Mouse (Mus musculus) E14TG2a.4 (cell line): ENCODE measurements around the gene Fcgr4.
A peak's percentile ranks its signal among the peaks of the same experiment; 100 is the strongest.
"Not testable (repeated sequence)": the region's sequence is repeated elsewhere in the genome, so short reads cannot be mapped to it uniquely, and the experiment has no call there.

ENCODE experiments used
- H3K27me3 ChIP-seq: 2 replicates; pipeline ENCODE4 v1.6.1; 2014; ENCODE audit warnings: low read length, control low read depth; ENCODE audit not compliant: insufficient read depth
- H3K36me3 ChIP-seq: 2 replicates; pipeline ENCODE4 v1.6.1; 2014; ENCODE audit warnings: low read length, control low read depth; ENCODE audit not compliant: insufficient read depth
- H3K4me1 ChIP-seq: replicated peaks from 2 replicates; pipeline ENCODE4 v1.6.1; 2014; ENCODE audit warnings: low read depth, low read length, control low read depth
- H3K4me3 ChIP-seq: replicated peaks from 2 replicates; pipeline ENCODE4 v1.5.1; 2014; ENCODE audit warnings: mild to moderate bottlenecking, low read length
- H3K9me3 ChIP-seq: 2 replicates; pipeline ENCODE4 v1.6.1; 2014; ENCODE audit warnings: low read length, control low read depth
- CTCF ChIP-seq: conservative IDR thresholded peaks from 2 replicates; pipeline ENCODE4 v1.5.1; 2014; ENCODE audit warnings: low read length
- NANOG ChIP-seq: IDR thresholded peaks from 2 replicates; pipeline ENCODE4 v1.6.1; 2014; ENCODE audit warnings: borderline replicate concordance, low read length, mixed read lengths
- POU5F1 ChIP-seq: IDR thresholded peaks from 2 replicates; pipeline ENCODE4 v1.6.1; 2014; ENCODE audit warnings: low read length, borderline replicate concordance

Gene Fcgr4

GRCm38 (mm10) chr1:171049263-171049662 is 30.5 kb downstream of the Fcgr4 start:
- H3K4me3 ChIP-seq = no peak overlapping the region
- no peaks in the 10 kb centered on the region for H3K36me3 ChIP-seq
- TF ChIP-seq POU5F1 (no peak), NANOG (no peak), CTCF (no peak)
- peaks cover 6% of the 10 kb centered on the region; the same call in 1 of the 2 replicates for H3K4me1 ChIP-seq
- no peaks in the 10 kb centered on the region for H3K27me3 ChIP-seq
- peaks cover 53% of the 10 kb centered on the region for H3K9me3 ChIP-seq

- Histone ChIP-seq H3K9me3 (peaks cover 39% of the 10 kb centered on the region), H3K36me3 (no peaks in the 10 kb centered on the region), H3K4me3 (no peak overlapping the region), H3K4me1 (peaks cover 6% of the 10 kb centered on the region; the same call in 1 of the 2 replicates), H3K27me3 (no peaks in the 10 kb centered on the region)
- TF ChIP-seq POU5F1 (no peak), CTCF (no peak), NANOG (no peak)
These were observed 32.1 kb downstream of the Fcgr4 start for GRCm38 (mm10) chr1:171050774-171051173.

DNA sequence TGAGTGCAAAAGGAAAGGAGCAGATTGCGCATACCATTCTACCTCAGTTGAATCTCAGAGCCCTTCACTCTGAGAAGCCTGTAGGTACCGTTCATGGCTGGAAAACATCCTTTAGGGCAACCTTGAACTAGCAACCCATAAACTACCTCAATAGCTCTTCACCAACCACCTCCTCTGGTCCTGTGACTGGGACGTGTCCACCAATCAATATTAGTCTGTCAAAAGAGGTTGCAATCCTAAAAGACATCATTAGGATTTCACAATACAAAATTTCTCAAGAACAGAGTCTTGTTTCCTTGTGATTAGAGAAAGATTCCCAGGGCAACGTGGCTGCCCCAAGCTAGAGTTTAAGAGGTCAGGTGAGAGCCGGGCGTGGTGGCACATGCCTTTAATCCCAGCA is 34.6 kb downstream of the Fcgr4 start:
- peaks cover 18% of the 10 kb centered on the region for H3K9me3 ChIP-seq
- H3K4me3 ChIP-seq = no peak overlapping the region
- peaks cover 9% of the 10 kb centered on the region; the same call in 1 of the 2 replicates for H3K4me1 ChIP-seq
- no peak for TF ChIP-seq NANOG
- no peak for TF ChIP-seq CTCF
- TF ChIP-seq POU5F1 = no peak
- H3K27me3 ChIP-seq = no peaks in the 10 kb centered on the region
- no peaks in the 10 kb centered on the region for H3K36me3 ChIP-seq

GRCm38 (mm10) chr1:171057253-171057652 is 38.5 kb downstream of the Fcgr4 start:
- Histone ChIP-seq H3K9me3 (peaks cover 9% of the 10 kb centered on the region), H3K36me3 (no peaks in the 10 kb centered on the region), H3K4me1 (0 out of 2 replicates have a peak, but pooled peaks cover 8% of the 10 kb centered on the region), H3K4me3 (no peak overlapping the region), H3K27me3 (no peaks in the 10 kb centered on the region)
- no peak for TF ChIP-seq CTCF
- no peak for TF ChIP-seq NANOG
- TF ChIP-seq POU5F1 = no peak

DNA sequence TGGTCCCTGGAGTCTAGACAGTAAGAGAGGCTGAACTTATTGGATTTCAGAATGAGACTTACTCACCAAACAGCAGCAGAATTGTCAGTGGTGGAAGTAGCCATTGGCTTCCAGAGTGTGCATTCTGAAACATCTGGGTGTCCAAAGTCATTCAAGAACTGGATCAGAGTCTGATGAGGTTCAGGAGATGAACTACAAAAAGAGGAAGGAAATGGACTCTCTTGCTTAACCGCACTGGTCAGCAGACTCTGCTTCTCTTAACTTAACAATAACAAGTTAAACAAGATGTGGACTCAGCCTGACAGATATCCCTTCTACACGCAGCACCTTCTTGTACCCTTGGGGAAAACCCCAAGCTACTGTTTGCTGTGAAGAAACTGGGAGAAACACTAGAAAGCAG is 40.5 kb downstream of the Fcgr4 start:
- 0 out of 2 replicates have a peak, but pooled peaks cover 8% of the 10 kb centered on the region for H3K4me1 ChIP-seq
- H3K9me3 ChIP-seq = peaks cover 20% of the 10 kb centered on the region
- TF ChIP-seq NANOG (no peak), POU5F1 (no peak), CTCF (no peak)
- no peaks in the 10 kb centered on the region for H3K36me3 ChIP-seq
- 0 out of 2 replicates have a peak, but pooled peaks cover 4% of the 10 kb centered on the region for H3K27me3 ChIP-seq
- no peak overlapping the region for H3K4me3 ChIP-seq

DNA sequence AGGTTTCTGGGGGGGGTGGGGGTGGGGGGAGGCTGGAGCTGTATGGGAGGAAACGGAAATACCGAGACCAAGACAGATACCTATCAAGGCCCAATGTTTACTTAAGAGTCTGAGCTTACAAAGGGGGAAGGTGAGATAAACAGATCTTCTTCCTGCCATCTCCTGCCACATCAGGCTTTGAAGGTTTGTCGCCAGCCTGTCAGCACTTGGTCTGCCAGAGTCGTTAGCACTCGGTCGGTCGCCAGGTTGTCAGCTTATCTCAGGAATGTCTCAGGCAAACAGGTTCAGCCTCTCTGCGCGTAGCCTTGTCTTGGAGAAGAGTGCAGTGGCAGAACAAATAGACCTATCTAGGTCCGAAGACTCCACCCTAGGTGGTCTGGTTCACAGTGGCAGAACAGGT is 41.7 kb downstream of the Fcgr4 start:
- Histone ChIP-seq H3K4me3 (no peak overlapping the region), H3K27me3 (peaks cover 7% of the 10 kb centered on the region), H3K4me1 (peaks cover 10% of the 10 kb centered on the region; the same call in 1 of the 2 replicates), H3K9me3 (peaks cover 20% of the 10 kb centered on the region), H3K36me3 (no peaks in the 10 kb centered on the region)
- TF ChIP-seq CTCF (no peak), POU5F1 (no peak), NANOG (no peak)

DNA sequence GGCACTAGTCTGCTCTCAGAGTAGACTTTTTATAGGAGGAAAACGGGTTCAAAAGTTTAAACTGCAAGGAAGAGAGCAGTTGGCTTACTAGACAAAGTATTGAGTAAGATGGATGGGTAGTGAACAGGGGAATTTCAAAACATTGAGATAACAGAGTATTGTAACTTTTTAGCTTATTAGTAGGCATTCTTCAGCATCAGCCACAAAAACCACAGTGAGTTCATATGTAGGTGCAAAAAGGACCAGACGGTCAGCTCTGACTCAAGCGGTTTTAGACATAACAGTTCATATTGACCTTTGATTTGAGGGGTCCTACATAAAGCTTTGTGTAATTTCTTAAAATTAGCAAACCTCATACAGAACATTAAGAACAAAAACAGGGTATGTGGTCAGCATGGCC is 42.8 kb downstream of the Fcgr4 start:
- peaks cover 20% of the 10 kb centered on the region for H3K9me3 ChIP-seq
- H3K4me3 ChIP-seq = no peak overlapping the region
- TF ChIP-seq NANOG (no peak), POU5F1 (no peak), CTCF (no peak)
- H3K4me1 ChIP-seq = peaks cover 10% of the 10 kb centered on the region; the same call in 1 of the 2 replicates
- H3K36me3 ChIP-seq = no peaks in the 10 kb centered on the region
- H3K27me3 ChIP-seq = peaks cover 9% of the 10 kb centered on the region

- Histone ChIP-seq H3K4me3 (peak overlapping the region; percentile 84), H3K27me3 (peaks cover 12% of the 10 kb centered on the region), H3K9me3 (peaks cover 20% of the 10 kb centered on the region)
- not testable (repeated sequence) for H3K4me1 ChIP-seq, H3K36me3 ChIP-seq
These were observed 45.1 kb downstream of the Fcgr4 start for GRCm38 (mm10) chr1:171063569-171064490.

DNA sequence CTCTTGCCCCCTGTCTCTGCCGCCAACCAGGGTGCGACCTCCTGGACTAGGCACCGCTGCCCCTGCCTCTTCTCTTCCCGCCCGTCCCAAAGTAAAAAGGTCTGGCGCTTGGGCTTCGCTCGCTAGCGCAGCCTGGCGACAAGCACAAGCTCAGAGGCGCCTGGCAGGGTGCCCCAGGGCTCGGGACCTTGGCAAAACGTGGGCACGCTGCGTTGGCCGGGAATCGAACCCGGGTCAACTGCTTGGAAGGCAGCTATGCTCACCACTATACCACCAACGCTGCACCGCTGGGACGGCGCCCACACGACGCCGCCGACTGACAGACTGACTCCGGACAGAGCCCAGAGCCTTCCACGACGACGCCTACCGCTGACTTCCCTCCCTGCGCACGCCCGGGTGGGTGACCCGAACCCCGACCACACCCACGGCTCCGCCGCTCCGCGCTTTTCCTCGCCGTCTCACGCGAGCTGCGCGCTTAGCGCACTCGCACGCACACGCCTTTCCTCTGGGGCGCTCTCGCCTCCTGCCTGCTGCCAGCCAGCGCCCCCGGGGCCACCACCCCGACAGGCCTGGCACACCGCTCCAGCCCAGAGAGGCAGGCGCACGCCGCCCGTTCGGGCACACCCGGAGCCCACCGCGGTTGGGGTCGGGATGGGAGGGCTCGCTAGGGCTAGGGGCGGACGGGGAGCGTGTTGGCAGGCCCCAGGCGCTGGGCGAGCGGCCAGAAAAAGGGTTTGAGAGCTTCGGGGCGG is 45.9 kb downstream of the Fcgr4 start, which contains the start of gene Fcgr3:
Fcgr3 (minus strand) TSS at position 445 of the 752 bp plus-strand sequence.
- not testable (repeated sequence) for H3K36me3 ChIP-seq
- H3K27me3 ChIP-seq = peaks cover 15% of the 10 kb centered on the region

GRCm38 (mm10) chr1:171065243-171065587 is 46.5 kb downstream of the Fcgr4 start:
- H3K4me1 ChIP-seq, H3K36me3 ChIP-seq, H3K4me3 ChIP-seq: not testable (repeated sequence)
- Histone ChIP-seq H3K9me3 (peaks cover 20% of the 10 kb centered on the region), H3K27me3 (peaks cover 16% of the 10 kb centered on the region)

More for the DNA sequence above, 45.9 kb downstream of the Fcgr4 start, which contains the start of gene Fcgr3:
- Histone ChIP-seq H3K9me3 (peaks cover 20% of the 10 kb centered on the region), H3K4me3 (peak within 1 kb of the TSS; percentile 84)
- not testable (repeated sequence) for H3K4me1 ChIP-seq

GRCm38 (mm10) chr1:171065768-171066167 is 47.0 kb downstream of the Fcgr4 start:
- peaks cover 19% of the 10 kb centered on the region for H3K27me3 ChIP-seq
- not testable (repeated sequence) for H3K36me3 ChIP-seq, H3K4me1 ChIP-seq
- H3K9me3 ChIP-seq = peaks cover 20% of the 10 kb centered on the region
- peak overlapping the region; percentile 67 for H3K4me3 ChIP-seq
